Mouse (Mus musculus): Measurements from ENCODE around the gene Fyttd1. TPM values are rescaled to one million over a fixed set of nuclear protein-coding genes. Genes with fewer than 3 reads are reported as not detected.
"Not testable (repeated sequence)": the region's sequence is repeated elsewhere in the genome, so short reads cannot be mapped to it uniquely, and the experiment has no call there.

Fyttd1 gene
- polyA plus RNA-seq, 1 experiment from 2014 or later = 66.5 TPM

DNA sequence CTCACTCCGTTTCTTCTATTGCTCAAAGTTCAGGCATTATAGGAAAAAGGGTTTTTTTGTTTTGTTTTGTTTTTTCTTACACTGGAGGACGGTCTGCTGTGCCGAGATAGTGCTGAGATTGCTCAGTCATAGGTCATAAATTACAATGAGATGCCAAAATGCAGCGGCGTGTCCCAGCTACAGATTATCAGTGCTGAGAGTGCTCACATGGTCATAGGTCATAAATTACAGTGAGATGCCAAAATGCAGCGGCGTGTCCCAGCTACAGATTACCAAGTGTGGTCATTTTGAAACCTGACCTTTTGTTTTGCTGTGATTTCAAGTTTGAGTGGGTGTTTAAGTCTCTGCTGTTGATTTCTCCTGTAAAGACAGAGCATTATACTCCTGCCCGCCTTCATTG, 29.4 kb downstream of the Fyttd1 start:
- no peaks in the 10 kb centered on the region for H3K4me1 ChIP-seq (replicated peaks; ENCODE audit: control insufficient read depth, insufficient read depth)
- H3K9me3 ChIP-seq (ENCODE audit: control insufficient read depth, low read length) = no peaks in the 10 kb centered on the region
- no peak overlapping the region for H3K4me2 ChIP-seq (replicated peaks; ENCODE audit: low read depth)
- no peaks in the 10 kb centered on the region for H3K27me3 ChIP-seq (ENCODE audit: control insufficient read depth, insufficient read depth, low read length)
- no peak overlapping the region for H3K9ac ChIP-seq (ENCODE audit: low read length)
- 71% methylated on average over 8 of the region's 8 CpGs for WGBS
- 0 out of 2 replicates have a peak, but pooled peaks cover 4% of the 10 kb centered on the region for H3K36me3 ChIP-seq (ENCODE audit: control insufficient read depth, insufficient read depth, low read length)
- TF ChIP-seq CTCF (IDR thresholded peaks at IDR 0.05; ENCODE audit: low read depth) (no peak), EP300 (optimal IDR thresholded peaks at IDR 0.05) (no peak)
- no peak overlapping the region for H3K27ac ChIP-seq (replicated peaks)
- no peak overlapping the region for H3K4me3 ChIP-seq (ENCODE audit: low read depth, low read length)
- ATAC-seq (ENCODE audit: low FRiP score, low TSS enrichment) = no peak
- no peak for DNase-seq (ENCODE audit: low spot score)

DNA sequence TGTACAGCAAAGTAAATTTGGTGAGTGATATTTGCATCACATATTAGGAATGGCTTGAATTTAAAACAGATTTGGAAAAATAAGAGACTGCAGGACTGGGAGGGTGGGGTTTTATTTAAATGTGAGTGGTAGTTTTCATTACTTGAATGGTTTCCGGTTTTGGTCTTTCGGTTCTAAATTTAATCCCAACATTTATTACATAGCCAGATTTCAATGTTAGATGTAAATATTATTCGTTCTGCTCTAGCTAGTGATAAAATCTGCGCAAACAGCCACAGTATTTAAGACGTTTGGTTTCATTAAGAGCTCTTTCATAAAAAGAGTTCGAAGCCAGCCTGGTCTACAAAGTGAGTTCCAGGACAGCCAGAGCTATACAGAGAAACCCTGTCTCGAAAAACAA, 35.9 kb downstream of the Fyttd1 start:
- Histone ChIP-seq H3K36me3 (ENCODE audit: control insufficient read depth, insufficient read depth, low read length) (no peaks in the 10 kb centered on the region), H3K27me3 (ENCODE audit: control insufficient read depth, insufficient read depth, low read length) (no peaks in the 10 kb centered on the region), H3K27ac (replicated peaks) (no peak overlapping the region), H3K4me1 (replicated peaks; ENCODE audit: control insufficient read depth, insufficient read depth) (no peaks in the 10 kb centered on the region; the same call in 1 of the 2 replicates), H3K9ac (ENCODE audit: low read length) (no peak overlapping the region), H3K4me2 (replicated peaks; ENCODE audit: low read depth) (peak overlapping the region; percentile 62), H3K4me3 (ENCODE audit: low read depth, low read length) (peak overlapping the region; percentile 99; the same call in 1 of the 2 replicates), H3K9me3 (ENCODE audit: control insufficient read depth, low read length) (no peaks in the 10 kb centered on the region)
- DNase-seq (ENCODE audit: low spot score) = no peak
- no peak for ATAC-seq (ENCODE audit: low FRiP score, low TSS enrichment)
- no peak for TF ChIP-seq EP300 (optimal IDR thresholded peaks at IDR 0.05)
- TF ChIP-seq CTCF (IDR thresholded peaks at IDR 0.05; ENCODE audit: low read depth) = no peak
- WGBS = 42% methylated on average over 7 of the region's 7 CpGs

GRCm38 (mm10) chr16:32913937-32914881, 36.9 kb downstream of the Fyttd1 start, which contains the start of gene Lrch3:
TSS of gene Lrch3 (plus strand) at chr16:32914100.
- TF ChIP-seq EP300 (optimal IDR thresholded peaks at IDR 0.05) (no peak), CTCF (IDR thresholded peaks at IDR 0.05; ENCODE audit: low read depth) (no peak)
- H3K4me2 ChIP-seq (replicated peaks; ENCODE audit: low read depth) = peak within 1 kb of the TSS; percentile 62
- peak within 1 kb of the TSS; percentile 95 for H3K9ac ChIP-seq (ENCODE audit: low read length)
- H3K4me3 ChIP-seq (ENCODE audit: low read depth, low read length) = peak within 1 kb of the TSS; percentile 99
- no peaks in the 10 kb centered on the region for H3K27me3 ChIP-seq (ENCODE audit: control insufficient read depth, insufficient read depth, low read length)
- under 1% methylated on average over 84 of the region's 85 CpGs for WGBS
- H3K9me3 ChIP-seq (ENCODE audit: control insufficient read depth, low read length) = no peaks in the 10 kb centered on the region
- H3K27ac ChIP-seq (replicated peaks) = peak within 1 kb of the TSS; percentile 93
- ATAC-seq (ENCODE audit: low FRiP score, low TSS enrichment) = peak; percentile 92
- H3K36me3 ChIP-seq (ENCODE audit: control insufficient read depth, insufficient read depth, low read length) = no peaks in the 10 kb centered on the region
- H3K4me1 ChIP-seq (replicated peaks; ENCODE audit: control insufficient read depth, insufficient read depth) = no peaks in the 10 kb centered on the region; the same call in 1 of the 2 replicates
- DNase-seq (ENCODE audit: low spot score) = peak; percentile 96

GRCm38 (mm10) chr16:32915292-32916068, 38.2 kb downstream of the Fyttd1 start:
- Histone ChIP-seq H3K9ac (ENCODE audit: low read length) (no peak overlapping the region), H3K4me3 (ENCODE audit: low read depth, low read length) (no peak overlapping the region; the same call in 1 of the 2 replicates), H3K9me3 (ENCODE audit: control insufficient read depth, low read length) (no peaks in the 10 kb centered on the region), H3K4me1 (replicated peaks; ENCODE audit: control insufficient read depth, insufficient read depth) (no peaks in the 10 kb centered on the region; the same call in 1 of the 2 replicates), H3K27ac (replicated peaks) (no peak overlapping the region), H3K36me3 (ENCODE audit: control insufficient read depth, insufficient read depth, low read length) (no peaks in the 10 kb centered on the region), H3K27me3 (ENCODE audit: control insufficient read depth, insufficient read depth, low read length) (no peaks in the 10 kb centered on the region), H3K4me2 (replicated peaks; ENCODE audit: low read depth) (peak overlapping the region; percentile 62)
- no peak for DNase-seq (ENCODE audit: low spot score)
- TF ChIP-seq CTCF (IDR thresholded peaks at IDR 0.05; ENCODE audit: low read depth) (no peak), EP300 (optimal IDR thresholded peaks at IDR 0.05) (no peak)
- peak; percentile 65; the same call in 1 of the 2 replicates for ATAC-seq (ENCODE audit: low FRiP score, low TSS enrichment)
- 52% methylated on average over 9 of the region's 9 CpGs for WGBS

- not testable (repeated sequence) for H3K27me3 ChIP-seq (ENCODE audit: control insufficient read depth, insufficient read depth, low read length); H3K9ac ChIP-seq (ENCODE audit: low read length); H3K36me3 ChIP-seq (ENCODE audit: control insufficient read depth, insufficient read depth, low read length); DNase-seq (ENCODE audit: low spot score); H3K27ac ChIP-seq (replicated peaks); H3K9me3 ChIP-seq (ENCODE audit: control insufficient read depth, low read length); H3K4me2 ChIP-seq (replicated peaks; ENCODE audit: low read depth); H3K4me3 ChIP-seq (ENCODE audit: low read depth, low read length); ATAC-seq (ENCODE audit: low FRiP score, low TSS enrichment); H3K4me1 ChIP-seq (replicated peaks; ENCODE audit: control insufficient read depth, insufficient read depth)
- 90% methylated on average over 9 of the region's 9 CpGs for WGBS
Observed at GRCm38 (mm10) chr16:32926629-32927028, 49.3 kb downstream of the Fyttd1 start.

Measured in stomach, postnatal 0 days (tissue).